Mouse (Mus musculus) cerebellum, adult 11-12 months (tissue): ENCODE measurements around the gene H2-T22.
"Not testable (repeated sequence)": the region's sequence is repeated elsewhere in the genome, so short reads cannot be mapped to it uniquely, and the experiment has no call there.

Source experiments
- DNase-seq: peaks from one replicate; pipeline ENCODE4 v3.0.0; 2022

Gene H2-T22

GRCm38 (mm10) chr17:36042610-36043169, at the start of gene H2-T22, which contains the start of gene Gm6034:
Gene H2-T22 (minus strand): TSS chr17:36042747.
Gene Gm6034 (plus strand): TSS chr17:36042961.
- peak; percentile 72 for DNase-seq

DNA sequence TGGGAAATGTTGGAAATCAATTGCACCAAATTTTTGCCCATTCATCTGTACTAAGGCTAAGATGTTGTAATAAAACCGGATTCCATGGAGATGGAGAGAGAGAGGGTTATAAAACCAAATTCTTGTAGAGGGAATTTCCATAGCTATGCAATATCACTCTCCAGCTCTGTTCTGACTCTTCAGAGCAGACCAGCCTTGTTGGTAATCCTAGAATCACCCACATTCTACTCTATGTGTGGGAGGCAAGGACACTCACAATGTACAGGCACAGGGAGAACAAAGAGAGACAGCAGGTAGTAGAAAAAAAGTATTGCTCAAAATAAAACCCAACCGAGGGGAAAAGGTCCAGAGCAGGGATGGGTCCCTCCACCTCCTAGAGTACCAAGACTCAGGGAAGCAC, 49.4 kb upstream of the H2-T22 start:
- DNase-seq = not testable (repeated sequence)

DNA sequence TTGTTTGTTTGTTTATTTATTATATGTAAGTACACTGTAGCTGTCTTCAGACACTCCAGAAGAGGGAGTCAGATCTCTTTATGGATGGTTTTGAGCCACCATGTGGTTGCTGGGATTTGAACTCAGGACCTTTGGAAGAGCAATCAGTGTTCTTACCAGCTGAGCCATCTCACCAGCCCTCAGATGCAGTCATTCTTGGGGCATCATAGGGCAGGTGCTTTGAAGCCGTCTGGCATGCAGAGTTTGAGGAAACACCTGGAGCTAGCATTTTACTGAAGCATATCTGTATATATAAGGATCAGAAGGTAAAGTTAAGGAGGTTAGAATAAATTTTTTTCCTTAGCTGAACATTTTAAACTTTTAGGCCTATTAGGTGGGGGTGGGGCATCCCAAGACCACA, 43.4 kb upstream of the H2-T22 start:
- not testable (repeated sequence) for DNase-seq

- no peak for DNase-seq
Observed at GRCm38 (mm10) chr17:36083870-36084451, 41.4 kb upstream of the H2-T22 start.

- DNase-seq = no peak
Observed at GRCm38 (mm10) chr17:36083266-36083869, 40.8 kb upstream of the H2-T22 start.

GRCm38 (mm10) chr17:36082519-36083232, 40.1 kb upstream of the H2-T22 start:
- DNase-seq = not testable (repeated sequence)

DNA sequence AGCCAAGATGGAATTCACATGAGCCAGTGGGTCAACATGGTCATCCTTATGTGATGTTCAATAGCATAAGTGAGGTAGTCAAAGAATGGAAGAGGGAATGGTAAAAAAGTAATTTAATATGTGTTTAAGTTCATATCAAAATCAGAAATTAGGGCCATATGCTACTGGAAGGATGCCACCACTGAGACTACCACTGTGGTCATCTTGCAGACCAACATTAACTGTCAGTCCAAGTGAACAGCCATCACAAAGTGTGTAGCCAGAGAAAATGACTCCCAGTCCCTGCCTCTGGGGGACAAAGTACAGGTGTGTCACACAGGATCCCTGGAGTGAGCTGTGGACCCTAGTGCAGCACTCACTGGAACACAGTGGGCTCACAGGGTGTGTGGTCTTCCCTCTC, 39.4 kb upstream of the H2-T22 start:
- DNase-seq = not testable (repeated sequence)

- DNase-seq = peak; percentile 49
Observed at GRCm38 (mm10) chr17:36060829-36061228, 18.3 kb upstream of the H2-T22 start.

DNA sequence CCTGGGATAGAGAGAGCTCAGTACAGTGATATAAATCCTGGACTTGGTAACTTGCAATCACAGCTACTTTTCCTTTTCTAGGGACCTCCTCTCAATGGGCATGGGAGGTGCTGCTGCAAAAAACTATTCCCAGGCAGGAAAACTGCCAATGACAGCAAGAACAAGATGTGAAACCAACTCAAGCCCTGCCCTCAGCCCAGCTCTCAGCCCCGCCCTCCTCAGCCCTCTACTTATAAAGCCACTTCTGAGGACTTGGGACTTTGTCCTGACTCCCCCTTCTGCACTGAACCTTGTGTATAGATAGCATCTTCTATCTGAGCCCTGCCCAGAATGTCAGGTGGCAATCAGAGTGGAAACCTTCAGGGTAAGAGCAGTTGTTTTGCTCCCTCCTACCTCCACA, 15.8 kb upstream of the H2-T22 start, which contains the start of gene Gm11127:
Gm11127 (minus strand) TSS at position 10 of the 400 bp plus-strand sequence.
- not testable (repeated sequence) for DNase-seq

- not testable (repeated sequence) for DNase-seq
Observed at GRCm38 (mm10) chr17:36057927-36058326, 15.4 kb upstream of the H2-T22 start.

- no peak for DNase-seq
Observed at GRCm38 (mm10) chr17:36043286-36043685, 739 bp upstream of the H2-T22 start.

- not testable (repeated sequence) for DNase-seq
Observed at GRCm38 (mm10) chr17:36042055-36042454, 492 bp downstream of the H2-T22 start.

GRCm38 (mm10) chr17:36040604-36041003, 1.9 kb downstream of the H2-T22 start:
- not testable (repeated sequence) for DNase-seq

DNA sequence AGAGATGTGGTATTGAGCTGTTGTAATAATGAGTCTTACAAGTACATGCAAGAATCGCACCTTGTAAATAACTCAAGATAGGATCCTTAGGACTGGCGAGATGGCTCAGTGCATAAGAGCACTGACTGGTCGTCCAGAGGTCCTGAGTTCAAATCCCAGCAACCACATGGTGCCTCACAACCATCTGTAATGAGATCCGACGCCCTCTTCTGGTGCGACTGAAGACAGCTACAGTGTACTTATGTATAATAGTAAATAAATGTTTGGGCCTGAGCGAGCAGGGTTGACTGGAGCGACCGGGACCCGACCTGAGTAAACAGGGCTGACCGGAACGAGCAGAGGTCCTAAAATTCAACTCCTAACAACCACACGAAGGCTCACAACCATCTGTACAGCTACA, 6.4 kb downstream of the H2-T22 start:
- not testable (repeated sequence) for DNase-seq

- DNase-seq = peak; percentile 51
Observed at GRCm38 (mm10) chr17:36035010-36035638, 7.4 kb downstream of the H2-T22 start.

DNA sequence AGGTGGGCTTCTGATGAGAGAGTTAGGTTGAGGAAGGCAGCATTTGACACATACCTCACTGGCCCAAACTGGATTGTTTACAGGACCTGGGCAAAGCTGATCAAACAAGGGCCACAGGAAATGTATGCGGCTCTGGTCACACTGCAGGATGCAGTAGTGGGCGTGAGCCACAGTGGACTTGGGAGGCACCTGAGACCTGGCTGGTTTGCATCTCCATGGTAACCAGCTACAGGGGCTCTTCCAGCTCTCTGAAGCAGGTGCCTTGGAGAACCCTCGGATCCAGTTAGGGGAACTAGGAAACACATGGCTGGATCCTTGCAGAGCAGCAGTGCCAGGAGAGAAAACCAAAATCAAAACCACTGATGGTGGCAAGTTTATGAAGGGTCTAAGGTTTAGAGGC, 8.0 kb downstream of the H2-T22 start:
- DNase-seq = not testable (repeated sequence)

DNA sequence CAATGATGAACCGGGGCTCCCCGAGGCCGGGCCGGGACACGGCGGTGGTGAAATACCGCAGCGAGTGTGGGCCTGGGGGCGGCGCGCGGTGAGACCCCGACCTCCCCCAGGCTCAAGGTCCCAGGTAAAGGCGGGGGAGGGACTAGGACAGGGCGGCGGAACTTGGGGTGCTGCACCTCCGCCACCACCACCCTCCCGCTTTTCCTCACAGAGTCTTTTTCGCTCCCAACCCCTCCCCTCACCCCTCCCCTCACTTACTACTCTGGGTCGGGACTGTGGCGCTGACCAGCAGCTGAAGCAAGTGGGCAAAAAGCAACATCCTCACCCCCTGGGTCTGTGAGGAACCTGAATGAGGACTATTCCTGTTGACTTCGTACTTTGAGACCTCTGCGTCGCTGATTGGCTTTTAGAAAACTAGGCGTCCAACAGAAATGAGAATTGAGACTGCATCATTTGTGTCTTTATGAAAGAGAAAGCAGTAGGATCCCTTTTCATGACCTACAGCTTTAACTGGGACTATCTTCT, 10.1 kb downstream of the H2-T22 start, which contains the start of gene H2-T23:
H2-T23 (minus strand) TSS at position 505 of the 525 bp plus-strand sequence.
- not testable (repeated sequence) for DNase-seq

GRCm38 (mm10) chr17:36031583-36032331, 10.8 kb downstream of the H2-T22 start:
- not testable (repeated sequence) for DNase-seq

GRCm38 (mm10) chr17:36030703-36031582, 11.6 kb downstream of the H2-T22 start:
- not testable (repeated sequence) for DNase-seq

- DNase-seq = not testable (repeated sequence)
Observed at GRCm38 (mm10) chr17:36030046-36030702, 12.4 kb downstream of the H2-T22 start.
